Mouse (Mus musculus): Measurements from ENCODE around the gene Igf1r.

DNA sequence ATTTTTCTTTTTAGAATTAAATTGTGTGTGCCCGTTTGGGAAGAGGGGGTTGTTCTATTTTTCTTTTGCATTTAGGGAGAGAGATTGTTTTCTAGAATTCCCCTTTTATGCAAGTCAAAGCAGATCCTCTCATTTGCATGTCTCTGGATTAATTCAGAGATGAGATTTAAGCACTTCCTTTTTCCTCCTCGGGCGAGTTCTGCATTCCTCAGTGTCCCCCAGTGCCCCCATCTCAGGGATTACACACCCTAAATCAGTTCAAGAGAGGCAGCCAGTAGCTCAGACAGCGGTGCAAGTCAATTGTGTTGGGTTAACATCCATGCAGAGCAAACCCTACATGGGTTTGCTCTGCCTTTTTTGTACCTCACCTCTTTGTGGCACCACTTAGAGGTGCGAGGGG is 261.2 kb downstream of the Igf1r start:
- TF ChIP-seq POLR2A (IDR thresholded peaks at IDR 0.05; ENCODE audit: borderline replicate concordance, extremely low read depth, low read depth, low read length) (no peak), CTCF (IDR thresholded peaks at IDR 0.05; ENCODE audit: insufficient read depth, low read length) (no peak)

Data from lung, adult 2 months (tissue).